Mouse (Mus musculus): ENCODE results near the gene 2700081O15Rik.
"Not testable (repeated sequence)": the region's sequence is repeated elsewhere in the genome, so short reads cannot be mapped to it uniquely, and the experiment has no call there.

Gene 2700081O15Rik

GRCm38 (mm10) chr19:7416834-7417735 lies at the start of gene 2700081O15Rik:
Gene 2700081O15Rik (plus strand): TSS chr19:7417625.
- DNase-seq (ENCODE audit: low read depth, low spot score) = peak; percentile 58

GRCm38 (mm10) chr19:7369469-7369868 lies 48.0 kb upstream of the 2700081O15Rik start:
- H3K27me3 ChIP-seq (ENCODE audit: control insufficient read depth, insufficient read depth, low read length, poor library complexity, severe bottlenecking); H3K36me3 ChIP-seq (ENCODE audit: control insufficient read depth, insufficient read depth, low read length, poor library complexity, severe bottlenecking); DNase-seq (ENCODE audit: low read depth, low spot score): not testable (repeated sequence)

More at GRCm38 (mm10) chr19:7416834-7417735, at the start of gene 2700081O15Rik:
- Histone ChIP-seq H3K27me3 (ENCODE audit: control insufficient read depth, insufficient read depth, low read length, poor library complexity, severe bottlenecking) (no peaks in the 10 kb centered on the region; the same call in 1 of the 2 replicates), H3K36me3 (ENCODE audit: control insufficient read depth, insufficient read depth, low read length, poor library complexity, severe bottlenecking) (no peaks in the 10 kb centered on the region)

GRCm38 (mm10) chr19:7374491-7374890 lies 42.9 kb upstream of the 2700081O15Rik start:
- DNase-seq (ENCODE audit: low read depth, low spot score) = no peak

GRCm38 (mm10) chr19:7377639-7378038 lies 39.8 kb upstream of the 2700081O15Rik start:
- DNase-seq (ENCODE audit: low read depth, low spot score) = no peak
- H3K36me3 ChIP-seq (ENCODE audit: control insufficient read depth, insufficient read depth, low read length, poor library complexity, severe bottlenecking) = peaks cover 4% of the 10 kb centered on the region; the same call in 1 of the 2 replicates
- no peaks in the 10 kb centered on the region for H3K27me3 ChIP-seq (ENCODE audit: control insufficient read depth, insufficient read depth, low read length, poor library complexity, severe bottlenecking)

More at GRCm38 (mm10) chr19:7374491-7374890, 42.9 kb upstream of the 2700081O15Rik start:
- no peaks in the 10 kb centered on the region for H3K27me3 ChIP-seq (ENCODE audit: control insufficient read depth, insufficient read depth, low read length, poor library complexity, severe bottlenecking)
- peaks cover 6% of the 10 kb centered on the region; the same call in 1 of the 2 replicates for H3K36me3 ChIP-seq (ENCODE audit: control insufficient read depth, insufficient read depth, low read length, poor library complexity, severe bottlenecking)

- H3K27me3 ChIP-seq (ENCODE audit: control insufficient read depth, insufficient read depth, low read length, poor library complexity, severe bottlenecking) = no peaks in the 10 kb centered on the region
- DNase-seq (ENCODE audit: low read depth, low spot score) = no peak
- no peaks in the 10 kb centered on the region for H3K36me3 ChIP-seq (ENCODE audit: control insufficient read depth, insufficient read depth, low read length, poor library complexity, severe bottlenecking)
Observed at GRCm38 (mm10) chr19:7381906-7382247, 35.5 kb upstream of the 2700081O15Rik start.

GRCm38 (mm10) chr19:7382248-7382902 lies 35.0 kb upstream of the 2700081O15Rik start:
- H3K36me3 ChIP-seq (ENCODE audit: control insufficient read depth, insufficient read depth, low read length, poor library complexity, severe bottlenecking) = no peaks in the 10 kb centered on the region
- H3K27me3 ChIP-seq (ENCODE audit: control insufficient read depth, insufficient read depth, low read length, poor library complexity, severe bottlenecking) = no peaks in the 10 kb centered on the region
- peak; percentile 40 for DNase-seq (ENCODE audit: low read depth, low spot score)

GRCm38 (mm10) chr19:7382903-7383865 lies 34.2 kb upstream of the 2700081O15Rik start, which contains the start of gene Spindoc:
Gene Spindoc (minus strand): TSS chr19:7382994.
- DNase-seq (ENCODE audit: low read depth, low spot score) = peak; percentile 94

GRCm38 (mm10) chr19:7386042-7386441 lies 31.4 kb upstream of the 2700081O15Rik start:
- DNase-seq (ENCODE audit: low read depth, low spot score) = no peak
- Histone ChIP-seq H3K36me3 (ENCODE audit: control insufficient read depth, insufficient read depth, low read length, poor library complexity, severe bottlenecking) (no peaks in the 10 kb centered on the region), H3K27me3 (ENCODE audit: control insufficient read depth, insufficient read depth, low read length, poor library complexity, severe bottlenecking) (no peaks in the 10 kb centered on the region)

More at GRCm38 (mm10) chr19:7382903-7383865, 34.2 kb upstream of the 2700081O15Rik start, which contains the start of gene Spindoc:
- no peaks in the 10 kb centered on the region for H3K36me3 ChIP-seq (ENCODE audit: control insufficient read depth, insufficient read depth, low read length, poor library complexity, severe bottlenecking)
- no peaks in the 10 kb centered on the region for H3K27me3 ChIP-seq (ENCODE audit: control insufficient read depth, insufficient read depth, low read length, poor library complexity, severe bottlenecking)

- Histone ChIP-seq H3K36me3 (ENCODE audit: control insufficient read depth, insufficient read depth, low read length, poor library complexity, severe bottlenecking) (no peaks in the 10 kb centered on the region), H3K27me3 (ENCODE audit: control insufficient read depth, insufficient read depth, low read length, poor library complexity, severe bottlenecking) (no peaks in the 10 kb centered on the region)
- no peak for DNase-seq (ENCODE audit: low read depth, low spot score)
Observed at GRCm38 (mm10) chr19:7388488-7388887, 28.9 kb upstream of the 2700081O15Rik start.

- H3K27me3 ChIP-seq (ENCODE audit: control insufficient read depth, insufficient read depth, low read length, poor library complexity, severe bottlenecking); H3K36me3 ChIP-seq (ENCODE audit: control insufficient read depth, insufficient read depth, low read length, poor library complexity, severe bottlenecking): not testable (repeated sequence)
- DNase-seq (ENCODE audit: low read depth, low spot score) = peak; percentile 60
Observed at GRCm38 (mm10) chr19:7396867-7397826, 20.3 kb upstream of the 2700081O15Rik start.

GRCm38 (mm10) chr19:7398898-7399297 lies 18.5 kb upstream of the 2700081O15Rik start:
- H3K36me3 ChIP-seq (ENCODE audit: control insufficient read depth, insufficient read depth, low read length, poor library complexity, severe bottlenecking) = not testable (repeated sequence)

GRCm38 (mm10) chr19:7400635-7401034 lies 16.8 kb upstream of the 2700081O15Rik start:
- Histone ChIP-seq H3K36me3 (ENCODE audit: control insufficient read depth, insufficient read depth, low read length, poor library complexity, severe bottlenecking) (no peaks in the 10 kb centered on the region), H3K27me3 (ENCODE audit: control insufficient read depth, insufficient read depth, low read length, poor library complexity, severe bottlenecking) (no peaks in the 10 kb centered on the region)
- no peak for DNase-seq (ENCODE audit: low read depth, low spot score)

More at GRCm38 (mm10) chr19:7398898-7399297, 18.5 kb upstream of the 2700081O15Rik start:
- H3K27me3 ChIP-seq (ENCODE audit: control insufficient read depth, insufficient read depth, low read length, poor library complexity, severe bottlenecking); DNase-seq (ENCODE audit: low read depth, low spot score): not testable (repeated sequence)

GRCm38 (mm10) chr19:7404623-7405229 lies 12.7 kb upstream of the 2700081O15Rik start:
- Histone ChIP-seq H3K27me3 (ENCODE audit: control insufficient read depth, insufficient read depth, low read length, poor library complexity, severe bottlenecking) (no peaks in the 10 kb centered on the region), H3K36me3 (ENCODE audit: control insufficient read depth, insufficient read depth, low read length, poor library complexity, severe bottlenecking) (no peaks in the 10 kb centered on the region)
- DNase-seq (ENCODE audit: low read depth, low spot score) = no peak

Measured in splenic B cell, adult 2 months (primary cell).